Mouse (Mus musculus) CD4-positive, CD25-positive, alpha-beta regulatory T cell, adult 4 months (primary cell): Measurements from ENCODE around the gene Dhx37. TPM values are rescaled to one million over a fixed set of nuclear protein-coding genes. Genes with fewer than 3 reads are reported as not detected.
"Not testable (repeated sequence)": the region's sequence is repeated elsewhere in the genome, so short reads cannot be mapped to it uniquely, and the experiment has no call there.

Experiments
- ATAC-seq: one replicate; pipeline ENCODE4 v1.8.0; 2017
- polyA plus RNA-seq, 2 experiments: library from polyadenylated mRNA; unstranded; fragments of 100-300 nt; shearing (Covaris generic); gene quantifications; one replicate each; pipeline ENCODE4 v1.2.1; 2017

The Dhx37 gene
- polyA plus RNA-seq, 2 experiments from 2014 or later = 8.4 to 8.6 TPM

GRCm38 (mm10) chr5:125388358-125389092, 45.4 kb downstream of the Dhx37 start:
- ATAC-seq = no peak

- not testable (repeated sequence) for ATAC-seq
Measured at GRCm38 (mm10) chr5:125387295-125387694, 46.6 kb downstream of the Dhx37 start.

GRCm38 (mm10) chr5:125385215-125385940, 48.5 kb downstream of the Dhx37 start:
- ATAC-seq = no peak

GRCm38 (mm10) chr5:125384512-125385214, 49.3 kb downstream of the Dhx37 start:
- ATAC-seq = no peak

- ATAC-seq = no peak
Measured at GRCm38 (mm10) chr5:125383637-125384420, 50.1 kb downstream of the Dhx37 start.

- ATAC-seq = peak; percentile 63
Measured at GRCm38 (mm10) chr5:125382673-125383558, 51.0 kb downstream of the Dhx37 start.

- ATAC-seq = no peak
Measured at GRCm38 (mm10) chr5:125381954-125382672, 51.8 kb downstream of the Dhx37 start.

GRCm38 (mm10) chr5:125378919-125379318, 55.0 kb downstream of the Dhx37 start:
- ATAC-seq = no peak

- peak; percentile 34 for ATAC-seq
Measured at GRCm38 (mm10) chr5:125377214-125377613, 56.7 kb downstream of the Dhx37 start.

GRCm38 (mm10) chr5:125375871-125376270, 58.0 kb downstream of the Dhx37 start:
- ATAC-seq = peak; percentile 63

GRCm38 (mm10) chr5:125372027-125372426, 61.9 kb downstream of the Dhx37 start:
- ATAC-seq = no peak

- ATAC-seq = no peak
Measured at GRCm38 (mm10) chr5:125370950-125371693, 62.8 kb downstream of the Dhx37 start.

- ATAC-seq = peak; percentile 79
Measured at GRCm38 (mm10) chr5:125368568-125368967, 65.4 kb downstream of the Dhx37 start.

GRCm38 (mm10) chr5:125368156-125368555, 65.8 kb downstream of the Dhx37 start:
- no peak for ATAC-seq

GRCm38 (mm10) chr5:125364851-125365429, 69.0 kb downstream of the Dhx37 start:
- no peak for ATAC-seq

GRCm38 (mm10) chr5:125363894-125364293, 70.0 kb downstream of the Dhx37 start:
- no peak for ATAC-seq
